Mouse (Mus musculus) CH12.LX (cell line): Measurements from ENCODE around the gene Caln1.

ENCODE experiments used
- EP300 ChIP-seq: IDR thresholded peaks from 2 replicates; pipeline ENCODE4 v1.6.1; 2011; ENCODE audit warnings: low read length, improper control_type of control experiment
- HCFC1 ChIP-seq: IDR thresholded peaks from 2 replicates; pipeline ENCODE4 v1.6.1; 2012; ENCODE audit warnings: low read depth, mild to moderate bottlenecking, inconsistent platforms, low read length, improper control_type of control experiment
- MYC ChIP-seq: IDR thresholded peaks from 2 replicates; pipeline ENCODE4 v1.6.1; 2011; ENCODE audit warnings: low read depth, mild to moderate bottlenecking, improper control_type of control experiment, low read length
- NRF1 ChIP-seq: IDR thresholded peaks from 2 replicates; pipeline ENCODE4 v1.6.1; 2014; ENCODE audit warnings: low read depth, mild to moderate bottlenecking, inconsistent platforms, low read length, improper control_type of control experiment, moderate library complexity
- POLR2A ChIP-seq: IDR thresholded peaks from 2 replicates; pipeline ENCODE4 v1.6.1; 2011; ENCODE audit warnings: low read depth, mild to moderate bottlenecking, improper control_type of control experiment, low read length

DNA sequence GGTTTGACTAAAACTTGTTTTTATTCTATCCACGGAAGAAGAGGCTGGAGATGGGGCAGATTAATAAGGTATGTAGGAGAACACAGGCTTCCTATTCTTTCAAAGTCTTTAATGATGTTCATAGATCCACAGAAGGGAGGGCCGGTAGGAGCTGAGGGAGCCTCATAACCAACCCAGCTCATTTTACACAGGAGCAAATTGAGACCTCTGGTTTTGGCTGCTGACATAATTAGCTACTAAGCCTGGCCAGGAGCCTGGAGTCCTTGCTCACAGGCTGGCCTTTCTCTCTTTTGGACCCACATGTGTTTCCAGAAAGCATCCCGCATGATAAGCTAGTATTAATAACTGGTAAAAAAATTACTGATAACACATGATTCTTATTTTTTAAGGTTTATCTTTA is 245.0 kb downstream of the Caln1 start:
- TF ChIP-seq EP300 (no peak), POLR2A (no peak), MYC (no peak), HCFC1 (no peak), NRF1 (no peak)
